Mouse (Mus musculus) midbrain, embryonic 14.5 days (tissue): ENCODE results near the gene Bcam. TPM values are rescaled to one million over a fixed set of nuclear protein-coding genes. Genes with fewer than 3 reads are reported as not detected.

Experiments used
- ATAC-seq: fragments of 200-750 bp; cut with Nextera tagmentation; 2 replicates; pipeline ENCODE4 v1.8.0; 2017; ENCODE audit warnings: moderate number of reproducible peaks, moderate library complexity; ENCODE audit not compliant: low FRiP score, low TSS enrichment
- DNase-seq: peaks from one replicate; pipeline ENCODE4 v3.0.0-alpha.2; 2015
- H3K27ac ChIP-seq: fragments of 300-500 bp; sonication (generic); replicated peaks from 2 replicates; pipeline ENCODE4 v1.5.1; 2014; ENCODE audit warnings: mild to moderate bottlenecking, low read depth, low read length, moderate library complexity
- H3K27me3 ChIP-seq: fragments of 300-500 bp; sonication (generic); 2 replicates; pipeline ENCODE4 v1.6.1; 2014; ENCODE audit warnings: low read length, control low read depth, mixed read lengths; ENCODE audit not compliant: control insufficient read depth, insufficient read depth
- H3K36me3 ChIP-seq: fragments of 300-500 bp; sonication (generic); 2 replicates; pipeline ENCODE4 v1.6.1; 2014; ENCODE audit warnings: low read length, control low read depth; ENCODE audit not compliant: control insufficient read depth, insufficient read depth
- H3K4me1 ChIP-seq: fragments of 300-500 bp; sonication (generic); 2 replicates; pipeline ENCODE4 v1.6.1; 2014; ENCODE audit warnings: mild to moderate bottlenecking, antibody characterized with exemption, low read length, control low read depth; ENCODE audit not compliant: control insufficient read depth, insufficient read depth
- H3K4me2 ChIP-seq: fragments of 300-500 bp; sonication (generic); 2 replicates; pipeline ENCODE4 v1.6.1; 2014; ENCODE audit warnings: mild to moderate bottlenecking, low read length, moderate library complexity
- H3K4me3 ChIP-seq: fragments of 300-500 bp; sonication (generic); replicated peaks from 2 replicates; pipeline ENCODE4 v1.5.1; 2014; ENCODE audit warnings: low read depth, low read length
- H3K9ac ChIP-seq: fragments of 300-500 bp; sonication (generic); replicated peaks from 2 replicates; pipeline ENCODE4 v1.6.1; 2014; ENCODE audit warnings: mild to moderate bottlenecking, low read length, moderate library complexity
- H3K9me3 ChIP-seq: fragments of 300-500 bp; sonication (generic); 2 replicates; pipeline ENCODE4 v1.6.1; 2016; ENCODE audit warnings: low read length, control low read depth, mixed read lengths; ENCODE audit not compliant: control insufficient read depth
- WGBS: fragments of 180-500 bp; shearing (Covaris S2); extraction: QIAGEN DNeasy Blood & Tissue Kit; methylation state at CpG from one replicate; pipeline ENCODE4 v1.1.7; 2014; 5-methylcytosine and 5-hydroxymethylcytosine counted together
- polyA plus RNA-seq: library from polyadenylated mRNA; unstranded; fragments of >200 nt; fragmentation: Nextera tagmentation; extraction: Ambion mirVana; gene quantifications from 2 replicates; pipeline ENCODE4 v1.2.1, GENCODE M21; 2014

The Bcam gene
- polyA plus RNA-seq, 1 experiment from 2014 or later: 7.8 TPM

DNA sequence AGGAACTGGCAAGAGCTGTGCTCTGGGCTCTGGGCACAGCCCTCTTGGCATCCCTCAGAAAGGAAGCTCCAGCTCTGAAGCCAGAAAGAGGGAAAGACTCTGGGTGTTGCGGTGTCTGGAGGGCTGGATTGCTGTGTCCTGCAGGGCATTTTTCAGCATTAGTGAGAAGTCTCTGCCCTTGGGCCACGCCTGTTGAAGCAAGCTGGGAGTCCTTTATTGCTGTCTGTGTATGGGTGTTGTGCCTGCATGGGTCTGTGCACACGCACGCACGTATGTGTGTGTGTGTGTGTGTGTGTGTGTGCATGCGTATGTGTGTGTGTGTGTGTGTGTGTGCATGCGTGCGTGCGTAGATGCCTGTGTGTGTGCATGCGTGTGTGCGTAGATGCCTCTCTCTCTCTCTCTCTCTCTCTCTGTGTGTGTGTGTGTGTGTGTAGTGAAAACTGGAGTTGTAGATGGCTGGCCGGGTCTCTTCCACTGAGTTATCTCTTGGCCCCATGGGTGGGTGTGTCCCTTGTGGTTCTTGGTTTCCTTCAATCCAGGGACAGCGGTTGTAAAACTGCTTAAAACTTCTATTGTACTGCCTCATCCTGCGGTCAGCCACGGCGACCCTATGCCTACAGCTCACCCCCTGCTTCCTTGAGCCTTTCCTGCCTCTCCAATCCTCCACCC, 34.3 kb downstream of the Bcam start:
- DNase-seq (no peak), ATAC-seq (no peak)
- Histone ChIP-seq H3K4me1 (no peaks in the 10 kb centered on the region), H3K27ac (no peak overlapping the region), H3K36me3 (peaks cover 56% of the 10 kb centered on the region), H3K27me3 (no peaks in the 10 kb centered on the region), H3K9ac (no peak overlapping the region), H3K4me2 (no peak overlapping the region), H3K4me3 (no peak overlapping the region), H3K9me3 (no peaks in the 10 kb centered on the region)
- WGBS: 93% methylated on average over 16 of the region's 16 CpGs

DNA sequence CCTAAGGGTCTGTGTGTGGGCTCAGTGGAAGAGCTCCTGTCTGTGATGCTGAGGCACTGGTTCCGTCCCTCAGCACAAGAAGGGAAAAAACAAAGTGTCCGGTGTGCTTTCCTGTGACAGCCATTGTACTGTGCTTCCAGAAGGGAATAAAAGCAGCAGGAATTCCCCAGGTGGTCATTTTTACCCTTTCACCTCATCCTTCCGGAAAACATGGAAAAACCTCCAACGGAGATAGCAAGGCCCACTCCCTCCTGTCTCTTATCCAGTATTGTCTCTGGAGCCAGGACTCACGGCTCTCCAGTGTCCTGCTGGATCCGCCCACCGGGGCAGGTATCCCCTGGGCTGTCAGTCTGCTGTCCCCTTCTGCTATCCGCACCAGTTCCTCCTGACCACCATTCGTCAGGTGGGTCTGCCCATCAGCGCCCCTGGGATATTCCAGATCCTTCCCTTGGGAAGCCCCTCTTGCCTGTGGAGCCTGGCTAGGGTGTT, 36.6 kb downstream of the Bcam start:
- Histone ChIP-seq H3K9me3 (no peaks in the 10 kb centered on the region), H3K36me3 (peaks cover 79% of the 10 kb centered on the region), H3K4me1 (no peaks in the 10 kb centered on the region), H3K4me3 (no peak overlapping the region), H3K27ac (no peak overlapping the region), H3K27me3 (no peaks in the 10 kb centered on the region), H3K9ac (no peak overlapping the region), H3K4me2 (no peak overlapping the region)
- ATAC-seq (no peak), DNase-seq (no peak)
- WGBS: 91% methylated on average over 10 of the region's 10 CpGs

DNA sequence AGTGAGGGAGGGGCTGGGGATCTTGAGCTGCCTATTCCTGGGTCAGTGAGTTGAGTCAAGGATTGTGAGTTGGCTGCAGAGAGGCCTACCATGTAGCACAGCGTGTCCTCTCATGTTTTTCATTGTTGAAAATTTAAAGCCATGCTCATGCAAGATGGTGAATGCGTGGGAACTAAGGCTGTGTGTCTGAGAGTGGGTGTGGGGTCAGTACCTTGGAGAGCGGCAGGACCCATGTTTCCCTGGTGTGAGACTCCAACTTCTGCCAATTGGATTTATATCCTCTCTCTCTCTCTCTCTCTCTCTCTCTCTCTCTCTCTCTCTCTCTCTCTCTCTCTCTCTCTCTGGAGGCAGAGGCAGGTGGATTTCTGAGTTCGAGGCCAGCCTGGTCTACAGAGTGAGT, 44.3 kb downstream of the Bcam start:
- Histone ChIP-seq H3K27ac (no peak overlapping the region), H3K9ac (no peak overlapping the region), H3K4me3 (no peak overlapping the region), H3K4me1 (no peaks in the 10 kb centered on the region), H3K4me2 (no peak overlapping the region), H3K9me3 (no peaks in the 10 kb centered on the region), H3K36me3 (peaks cover 88% of the 10 kb centered on the region), H3K27me3 (no peaks in the 10 kb centered on the region)
- 96% methylated on average over 4 of the region's 4 CpGs for WGBS
- no peak for ATAC-seq
- no peak for DNase-seq

DNA sequence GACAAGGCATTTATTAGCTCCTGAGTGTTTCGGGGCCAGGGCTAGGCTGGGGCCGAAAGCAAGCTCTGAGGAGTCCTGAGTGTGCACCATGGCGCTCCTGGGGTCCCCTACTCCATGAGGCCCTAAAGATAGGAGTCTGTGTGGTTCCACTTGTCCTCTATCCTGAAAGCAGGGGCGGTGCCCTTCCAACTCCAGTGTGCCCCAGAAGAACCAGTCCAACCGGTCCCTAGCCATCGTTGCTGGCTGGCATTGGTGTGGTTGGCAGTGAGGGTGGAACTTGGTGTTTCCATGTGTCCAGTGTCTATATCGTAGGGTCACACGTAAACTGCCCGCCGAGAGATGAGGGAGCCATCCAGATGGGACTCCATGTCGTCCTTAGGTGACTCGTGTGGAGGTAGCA, 46.6 kb downstream of the Bcam start:
- Histone ChIP-seq H3K36me3 (peaks cover 67% of the 10 kb centered on the region), H3K9ac (no peak overlapping the region)

DNA sequence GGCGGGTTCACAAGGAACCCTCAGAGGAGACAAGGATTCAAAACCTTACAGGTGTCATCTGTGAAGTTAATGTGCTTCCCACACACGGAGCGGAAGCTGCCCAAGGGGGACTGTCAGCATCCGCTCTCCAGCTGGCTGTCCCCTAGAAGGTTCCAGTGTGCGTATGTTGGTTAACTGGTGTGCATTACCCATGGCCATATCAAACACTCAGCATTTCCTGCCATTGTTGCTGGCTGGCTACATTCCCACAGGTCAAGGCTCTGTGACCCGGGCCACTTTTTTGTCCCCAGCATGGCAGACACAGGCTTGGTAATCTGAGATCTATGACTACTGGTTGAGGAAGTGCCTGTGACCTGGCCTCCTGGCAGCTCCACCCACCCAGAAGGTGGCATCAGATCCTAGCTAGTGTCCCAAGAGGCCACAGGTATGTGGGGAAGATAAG, 48.0 kb downstream of the Bcam start:
- Histone ChIP-seq H3K4me2 (no peak overlapping the region), H3K36me3 (peaks cover 53% of the 10 kb centered on the region), H3K27me3 (no peaks in the 10 kb centered on the region), H3K9me3 (peaks cover 6% of the 10 kb centered on the region; the same call in 1 of the 2 replicates), H3K9ac (no peak overlapping the region), H3K27ac (no peak overlapping the region), H3K4me1 (no peaks in the 10 kb centered on the region), H3K4me3 (no peak overlapping the region)
- WGBS: 93% methylated on average over 6 of the region's 6 CpGs
- ATAC-seq (no peak), DNase-seq (no peak)

More for the DNA sequence above, 46.6 kb downstream of the Bcam start:
- ATAC-seq: no peak
- H3K27me3 ChIP-seq: no peaks in the 10 kb centered on the region
- no peak overlapping the region for H3K4me2 ChIP-seq
- WGBS: 94% methylated on average over 12 of the region's 12 CpGs
- no peak overlapping the region for H3K4me3 ChIP-seq
- peaks cover 6% of the 10 kb centered on the region; the same call in 1 of the 2 replicates for H3K9me3 ChIP-seq
- DNase-seq: no peak
- no peaks in the 10 kb centered on the region for H3K4me1 ChIP-seq
- no peak overlapping the region for H3K27ac ChIP-seq

DNA sequence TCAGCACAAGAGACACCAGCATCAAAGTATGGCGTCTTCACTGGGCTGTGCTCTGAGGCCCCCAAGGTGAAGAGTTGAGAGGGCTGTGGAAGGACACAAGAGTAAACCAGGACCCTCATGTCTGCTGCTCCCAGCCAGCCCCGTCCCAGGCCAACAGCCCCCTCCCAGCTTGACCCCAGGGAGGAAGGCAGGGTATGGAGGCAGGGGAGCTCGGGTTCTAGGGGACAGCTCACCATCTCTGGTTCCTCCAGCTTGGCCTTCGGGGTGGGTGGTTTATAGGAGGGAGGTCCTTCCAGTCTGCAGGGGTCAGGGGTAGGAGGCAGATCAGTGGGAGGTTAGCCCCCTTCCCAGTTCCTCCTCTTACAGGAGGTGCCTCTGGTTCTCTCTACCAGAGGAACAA, 51.6 kb downstream of the Bcam start:
- Histone ChIP-seq H3K27me3 (no peaks in the 10 kb centered on the region), H3K9ac (no peak overlapping the region), H3K27ac (no peak overlapping the region), H3K4me3 (no peak overlapping the region), H3K4me2 (no peak overlapping the region), H3K9me3 (peaks cover 6% of the 10 kb centered on the region; the same call in 1 of the 2 replicates), H3K4me1 (peaks cover 11% of the 10 kb centered on the region), H3K36me3 (peaks cover 20% of the 10 kb centered on the region)
- ATAC-seq (no peak), DNase-seq (no peak)
- WGBS: 95% methylated on average over 4 of the region's 4 CpGs

DNA sequence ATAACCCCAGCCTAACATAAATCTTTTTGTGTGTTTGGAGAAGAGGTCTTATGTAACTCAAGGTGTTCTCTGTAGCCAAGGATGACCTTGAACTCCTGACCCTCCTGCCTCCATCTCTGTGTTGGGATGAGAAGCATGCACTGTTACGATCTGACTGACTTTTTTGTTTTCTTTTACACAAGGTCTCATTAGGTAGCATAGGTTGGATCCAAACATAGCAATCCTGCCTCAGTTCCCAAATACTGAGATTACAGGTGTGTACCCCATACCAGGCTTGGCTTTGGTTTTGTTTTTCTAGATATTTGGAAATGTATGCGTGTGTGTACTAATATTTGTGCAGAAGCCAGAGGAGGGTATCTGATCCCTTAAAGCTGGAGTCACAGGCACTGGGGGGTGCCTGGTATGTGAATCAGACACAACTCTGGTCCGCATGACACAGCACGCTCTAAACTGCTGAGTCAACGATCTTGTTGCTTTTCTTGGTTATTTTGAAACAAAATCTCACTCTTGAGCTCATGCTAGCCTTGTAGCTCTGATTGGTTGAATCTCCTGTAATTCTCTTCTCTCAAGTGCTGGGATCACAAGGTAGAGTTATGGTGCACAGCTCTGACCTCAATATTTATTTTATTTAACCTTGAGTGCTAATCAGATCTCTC, 52.4 kb downstream of the Bcam start:
- Histone ChIP-seq H3K9me3 (peaks cover 6% of the 10 kb centered on the region; the same call in 1 of the 2 replicates), H3K4me1 (peaks cover 15% of the 10 kb centered on the region), H3K27me3 (no peaks in the 10 kb centered on the region), H3K9ac (no peak overlapping the region), H3K36me3 (peaks cover 12% of the 10 kb centered on the region), H3K4me3 (no peak overlapping the region), H3K4me2 (no peak overlapping the region), H3K27ac (no peak overlapping the region)
- ATAC-seq (no peak), DNase-seq (no peak)
- 96% methylated on average over 5 of the region's 5 CpGs for WGBS

DNA sequence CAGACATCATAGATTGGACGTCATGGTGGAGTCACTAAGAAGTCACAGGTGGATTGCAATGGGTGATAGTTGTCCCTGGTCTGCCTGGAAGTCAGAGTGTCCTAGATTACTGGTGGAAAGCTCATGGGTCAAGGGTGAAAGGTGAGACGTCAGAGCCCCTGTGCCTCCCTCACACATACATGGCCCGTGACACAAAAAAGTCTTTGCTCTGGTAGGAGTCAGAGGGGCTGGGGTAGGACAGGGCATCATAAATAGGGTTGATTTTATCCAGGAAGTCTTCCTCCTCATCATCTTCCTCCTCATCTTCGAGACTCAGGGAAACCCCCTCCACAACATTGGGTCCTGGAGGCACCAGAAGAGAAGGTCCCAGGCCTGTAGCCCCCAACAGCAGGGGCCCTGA, 53.5 kb downstream of the Bcam start:
- H3K36me3 ChIP-seq: peaks cover 10% of the 10 kb centered on the region; the same call in 1 of the 2 replicates
- H3K4me3 ChIP-seq: no peak overlapping the region
- H3K27ac ChIP-seq: no peak overlapping the region
- WGBS: 90% methylated on average over 4 of the region's 4 CpGs
- no peak overlapping the region for H3K9ac ChIP-seq
- H3K9me3 ChIP-seq: peaks cover 6% of the 10 kb centered on the region; the same call in 1 of the 2 replicates
- peaks cover 15% of the 10 kb centered on the region for H3K4me1 ChIP-seq
- H3K27me3 ChIP-seq: no peaks in the 10 kb centered on the region
- H3K4me2 ChIP-seq: no peak overlapping the region
- ATAC-seq (no peak), DNase-seq (no peak)
